In the genomic region with DNA sequence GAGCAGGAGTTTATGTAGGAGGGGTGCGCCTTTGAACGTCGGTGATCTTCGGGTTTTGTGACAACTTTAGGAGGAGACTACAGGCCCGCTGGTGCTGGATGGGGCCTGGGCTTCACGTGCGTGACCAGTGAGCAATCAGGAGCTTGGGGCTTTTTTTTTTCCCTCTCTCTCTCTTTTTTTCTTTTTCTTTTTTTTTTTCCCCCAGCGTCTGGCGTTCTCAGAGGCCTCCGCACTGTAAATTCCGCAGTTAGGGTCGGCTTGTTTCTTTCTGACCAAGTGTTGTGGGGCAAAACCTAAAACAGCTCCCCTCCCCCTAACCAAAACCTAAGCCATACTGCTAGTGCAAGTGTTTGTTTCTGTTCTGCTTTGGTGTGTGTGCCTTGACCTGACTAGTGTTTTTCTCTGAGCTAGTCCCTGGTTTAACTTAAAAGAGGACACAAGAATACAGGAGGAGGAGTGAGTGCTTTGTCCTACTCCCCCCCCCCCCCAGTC, we compare ENCODE assay signal across 7 mouse cellular contexts. TPM values are rescaled to one million over a fixed set of nuclear protein-coding genes. Genes with fewer than 3 reads are reported as not detected.
DNase-seq lines count a peak whose midpoint lies in the region; ATAC-seq lines count a peak whose summit lies in the region.

No protein-coding gene starts in this region.

- peak overlapping the region; percentile 55 for H3K9ac ChIP-seq in embryonic facial prominence, embryonic 15.5 days

- H3K4me3 ChIP-seq in embryonic facial prominence, embryonic 15.5 days (replicated peaks), result peak overlapping the region; percentile 61
- peak overlapping the region; percentile 67 for H3K4me3 ChIP-seq in limb, embryonic 10.5 days

- DNase-seq in retina, embryonic 14.5 days (ENCODE audit: low spot score), result peak; percentile 16
- no peak for DNase-seq in retina, postnatal 1 day
- no peak for DNase-seq in limb, embryonic 10.5 days (ENCODE audit: low spot score)
- peak; percentile 52 for DNase-seq in splenic B cell, adult 2 months (ENCODE audit: low read depth, low spot score)
- no peak for DNase-seq in layer of hippocampus, postnatal 14 days (ENCODE audit: low spot score in 2 of 2)
- DNase-seq in embryo, embryonic 10 days (ENCODE audit: low spot score), result no peak

- H3K27ac ChIP-seq in embryonic facial prominence, embryonic 15.5 days (replicated peaks), result peak overlapping the region; percentile 96; the same call in 1 of the 2 replicates
- H3K27ac ChIP-seq in limb, embryonic 10.5 days, result peak overlapping the region; percentile 96

- peak overlapping the region; percentile 51 for H3K4me2 ChIP-seq in embryonic facial prominence, embryonic 15.5 days (replicated peaks)

- 22% methylated on average over 12 of the region's 12 CpGs for WGBS in embryonic facial prominence, embryonic 15.5 days
- WGBS in limb, embryonic 10.5 days, result 12% methylated on average over 12 of the region's 12 CpGs

- no peaks in the 10 kb centered on the region for H3K27me3 ChIP-seq in embryonic facial prominence, embryonic 15.5 days
- no peaks in the 10 kb centered on the region for H3K27me3 ChIP-seq in limb, embryonic 10.5 days (ENCODE audit: low read depth, poor library complexity, severe bottlenecking)
- no peaks in the 10 kb centered on the region for H3K27me3 ChIP-seq in splenic B cell, adult 2 months (ENCODE audit: control insufficient read depth, insufficient read depth, low read length, poor library complexity, severe bottlenecking)

- ATAC-seq in embryonic facial prominence, embryonic 15.5 days (ENCODE audit: insufficient number of reproducible peaks, low FRiP score, low TSS enrichment, low read depth), result no peak

- H3K9me3 ChIP-seq in embryonic facial prominence, embryonic 15.5 days (replicated peaks), result no peaks in the 10 kb centered on the region
- H3K9me3 ChIP-seq in limb, embryonic 10.5 days (replicated peaks), result no peaks in the 10 kb centered on the region

- no peaks in the 10 kb centered on the region for H3K4me1 ChIP-seq in embryonic facial prominence, embryonic 15.5 days
- H3K4me1 ChIP-seq in limb, embryonic 10.5 days, result 0 out of 2 replicates have a peak, but pooled peaks cover 4% of the 10 kb centered on the region

- no peaks in the 10 kb centered on the region for H3K36me3 ChIP-seq in embryonic facial prominence, embryonic 15.5 days
- no peaks in the 10 kb centered on the region for H3K36me3 ChIP-seq in limb, embryonic 10.5 days
- no peaks in the 10 kb centered on the region for H3K36me3 ChIP-seq in splenic B cell, adult 2 months (ENCODE audit: control insufficient read depth, insufficient read depth, low read length, poor library complexity, severe bottlenecking)

RNA-seq across cellular contexts. Expression of gene Tbl1x, which starts 1.2 kb away (rescaled TPM):
- polyA plus RNA-seq in embryonic facial prominence, embryonic 15.5 days (2015; fragmentation: Nextera tagmentation; extraction: Ambion mirVana), result 65.1 and 67.1 TPM in 2 replicates
- polyA plus RNA-seq in limb, embryonic 10.5 days (2016; fragmentation: Nextera tagmentation; extraction: Ambion mirVana), result 74.6 and 82.3 TPM in 2 replicates
- 10 to 100 TPM; 39.2 to 39.5 TPM for total RNA-seq in layer of hippocampus, postnatal 14 days (2021)

Comparison
In these comparisons a context has a peak if more than half of its experiments do, and no peak if none do; other contexts are left out.
1. DNase-seq: peak in retina, embryonic 14.5 days (single experiment) and splenic B cell, adult 2 months (single experiment); none in retina, postnatal 1 day (single experiment), limb, embryonic 10.5 days (single experiment), layer of hippocampus, postnatal 14 days (0 of 2) and embryo, embryonic 10 days (single experiment).